Mouse (Mus musculus) erythroblast, embryonic 14.5 days (primary cell): ENCODE data around the gene 4931428F04Rik. TPM values are rescaled to one million over a fixed set of nuclear protein-coding genes. Genes with fewer than 3 reads are reported as not detected.

ENCODE experiments used
- H3K27me3 ChIP-seq: 2 replicates; pipeline ENCODE4 v1.6.1; 2012; ENCODE audit warnings: inconsistent platforms; ENCODE audit not compliant: control insufficient read depth
- H3K36me3 ChIP-seq: 2 replicates; pipeline ENCODE4 v1.6.1; 2012; ENCODE audit warnings: mild to moderate bottlenecking, inconsistent platforms; ENCODE audit not compliant: control insufficient read depth
- H3K4me1 ChIP-seq: 2 replicates; pipeline ENCODE4 v1.6.1; 2012; ENCODE audit warnings: inconsistent platforms; ENCODE audit not compliant: control insufficient read depth
- H3K4me3 ChIP-seq: replicated peaks from 2 replicates; pipeline ENCODE3; 2012; ENCODE audit warnings: moderate library complexity, mild to moderate bottlenecking, inconsistent platforms
- H3K9me3 ChIP-seq: 2 replicates; pipeline ENCODE4 v1.6.1; 2012; ENCODE audit warnings: low read length, inconsistent platforms, mixed read lengths; ENCODE audit not compliant: control insufficient read depth
- GATA1 ChIP-seq: IDR thresholded peaks from 2 replicates; pipeline ENCODE4 v1.6.1; 2012; ENCODE audit warnings: low read length, inconsistent platforms, mixed read lengths
- TAL1 ChIP-seq: IDR thresholded peaks from 3 replicates; pipeline ENCODE4 v1.6.1; 2012; ENCODE audit warnings: low read length, inconsistent platforms, mixed read lengths
- polyA plus RNA-seq: library from polyadenylated mRNA; stranded (reverse); fragments of >175 nt; gene quantifications from 2 replicates; pipeline ENCODE4 v1.2.3, GENCODE M21; 2012

4931428F04Rik gene
- polyA plus RNA-seq, 1 experiment, result 0.09 TPM

- H3K36me3 ChIP-seq, result peaks cover 12% of the 10 kb centered on the region
- peaks cover 71% of the 10 kb centered on the region for H3K27me3 ChIP-seq
- H3K4me3 ChIP-seq, result no peak overlapping the region
- H3K4me1 ChIP-seq, result peaks cover 66% of the 10 kb centered on the region
- TF ChIP-seq TAL1 (no peak), GATA1 (no peak)
- peaks cover 4% of the 10 kb centered on the region for H3K9me3 ChIP-seq
These were observed 29.1 kb downstream of the 4931428F04Rik start for GRCm38 (mm10) chr8:105260371-105261099.

GRCm38 (mm10) chr8:105259721-105260320 is 29.8 kb downstream of the 4931428F04Rik start:
- H3K27me3 ChIP-seq, result peaks cover 64% of the 10 kb centered on the region
- peaks cover 66% of the 10 kb centered on the region for H3K4me1 ChIP-seq
- H3K36me3 ChIP-seq, result peaks cover 12% of the 10 kb centered on the region
- TF ChIP-seq GATA1 (no peak), TAL1 (no peak)
- H3K9me3 ChIP-seq, result peaks cover 4% of the 10 kb centered on the region
- H3K4me3 ChIP-seq, result peak overlapping the region; percentile 40

- TF ChIP-seq TAL1 (no peak), GATA1 (no peak)
- Histone ChIP-seq H3K36me3 (peaks cover 12% of the 10 kb centered on the region), H3K4me1 (peaks cover 66% of the 10 kb centered on the region), H3K9me3 (peaks cover 4% of the 10 kb centered on the region), H3K4me3 (peak overlapping the region; percentile 40), H3K27me3 (peaks cover 58% of the 10 kb centered on the region)
These were observed 30.5 kb downstream of the 4931428F04Rik start for GRCm38 (mm10) chr8:105258911-105259720.

GRCm38 (mm10) chr8:105257318-105258114 is 32.1 kb downstream of the 4931428F04Rik start:
- peaks cover 27% of the 10 kb centered on the region for H3K36me3 ChIP-seq

GRCm38 (mm10) chr8:105254966-105255350 is 34.7 kb downstream of the 4931428F04Rik start, which contains the start of gene B3gnt9:
Gene B3gnt9, minus strand, starts transcription at chr8:105255153.
- H3K4me1 ChIP-seq, result peaks cover 53% of the 10 kb centered on the region
- H3K4me3 ChIP-seq, result peak within 1 kb of the TSS; percentile 83
- H3K27me3 ChIP-seq, result peaks cover 23% of the 10 kb centered on the region
- TF ChIP-seq TAL1, result no peak
- TF ChIP-seq GATA1, result no peak
- no peaks in the 10 kb centered on the region; the same call in 1 of the 2 replicates for H3K9me3 ChIP-seq
- H3K36me3 ChIP-seq, result peaks cover 50% of the 10 kb centered on the region

More at GRCm38 (mm10) chr8:105257318-105258114, 32.1 kb downstream of the 4931428F04Rik start:
- TF ChIP-seq TAL1 (no peak), GATA1 (no peak)
- H3K27me3 ChIP-seq, result peaks cover 44% of the 10 kb centered on the region
- peaks cover 69% of the 10 kb centered on the region for H3K4me1 ChIP-seq
- H3K4me3 ChIP-seq, result no peak overlapping the region
- peaks cover 4% of the 10 kb centered on the region for H3K9me3 ChIP-seq

- no peaks in the 10 kb centered on the region; the same call in 1 of the 2 replicates for H3K9me3 ChIP-seq
- peaks cover 47% of the 10 kb centered on the region for H3K4me1 ChIP-seq
- H3K27me3 ChIP-seq, result peaks cover 17% of the 10 kb centered on the region
- peak overlapping the region; percentile 83 for H3K4me3 ChIP-seq
- TF ChIP-seq GATA1 (no peak), TAL1 (no peak)
- H3K36me3 ChIP-seq, result peaks cover 56% of the 10 kb centered on the region
These were observed 35.3 kb downstream of the 4931428F04Rik start for GRCm38 (mm10) chr8:105254152-105254965.

GRCm38 (mm10) chr8:105253766-105254151 is 35.9 kb downstream of the 4931428F04Rik start:
- H3K27me3 ChIP-seq, result peaks cover 11% of the 10 kb centered on the region
- peaks cover 41% of the 10 kb centered on the region for H3K4me1 ChIP-seq
- H3K4me3 ChIP-seq, result peak overlapping the region; percentile 83
- no peaks in the 10 kb centered on the region for H3K9me3 ChIP-seq
- peaks cover 58% of the 10 kb centered on the region for H3K36me3 ChIP-seq
- no peak for TF ChIP-seq TAL1
- no peak for TF ChIP-seq GATA1
